Mouse (Mus musculus) 3T3-L1 (cell line): ENCODE measurements at regions not wholly inside any gene's neighbourhood (a gene's known extent, or its start where the extent isn't known, plus 50 kb on each side); places are given as distances from the start of the nearest gene placed in this dataset.

ENCODE experiments used
- DNase-seq: peaks from one replicate; pipeline ENCODE4 v3.0.0-alpha.2; 2015; ENCODE audit warnings: low read depth, low spot score

DNA sequence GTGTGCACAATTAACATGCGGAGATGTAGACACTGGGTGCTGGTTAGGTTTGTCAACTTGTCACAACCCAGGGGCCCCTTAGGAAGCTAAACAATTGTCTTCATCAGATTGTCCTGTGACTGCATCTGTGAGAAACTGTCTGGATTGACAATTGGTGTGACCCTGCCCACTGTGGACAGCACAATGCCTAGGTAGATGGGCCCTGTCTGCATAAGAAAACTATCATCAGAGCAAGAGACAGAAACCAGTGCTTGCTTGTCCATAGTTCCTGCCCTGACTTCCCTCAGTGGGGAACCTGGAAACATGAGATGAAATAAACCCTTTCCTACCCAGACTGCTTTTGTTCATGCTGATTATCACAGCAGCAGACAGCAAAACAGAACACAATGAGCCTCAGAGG is 63.5 kb upstream of the Tyw5 start:
- DNase-seq = no peak

DNA sequence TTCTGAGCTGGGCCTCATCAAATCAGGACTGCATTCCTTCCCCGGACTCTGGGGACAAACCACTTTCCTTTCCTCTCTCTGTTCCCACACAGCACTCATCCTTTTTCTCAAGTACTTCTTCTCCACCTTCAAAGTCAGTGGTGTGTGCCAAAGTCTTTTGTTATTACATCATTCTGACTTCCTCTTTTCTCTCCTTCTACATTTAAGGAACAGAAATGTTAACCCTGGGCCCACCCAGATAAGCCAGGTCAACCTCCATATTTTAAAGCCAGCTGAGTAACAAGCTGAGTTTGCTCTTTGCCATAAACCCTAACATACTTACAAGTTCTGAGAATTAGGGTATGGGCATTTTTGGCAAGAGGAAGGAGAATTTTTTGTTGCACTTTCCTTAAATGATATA is 65.3 kb upstream of the Tyw5 start:
- no peak for DNase-seq

DNA sequence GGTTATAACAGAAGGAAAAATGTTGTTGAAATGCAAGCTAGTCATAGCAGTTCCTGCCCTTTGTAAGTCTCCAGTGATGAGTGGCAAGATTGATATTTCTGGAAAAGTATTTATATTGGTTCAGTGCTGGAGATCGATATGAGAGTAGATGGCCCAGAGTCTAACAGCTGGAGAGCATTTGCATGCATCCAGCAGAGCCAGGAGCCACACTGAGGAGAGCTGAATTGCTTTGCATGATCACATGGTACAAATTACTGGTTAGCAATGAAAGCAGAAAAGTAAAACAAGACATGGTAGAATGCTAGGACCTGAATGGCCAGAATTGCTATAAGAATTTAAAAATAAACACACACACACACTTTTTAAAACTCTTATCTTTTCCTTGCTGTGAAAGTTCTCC is 70.8 kb upstream of the Tyw5 start:
- DNase-seq = no peak

DNA sequence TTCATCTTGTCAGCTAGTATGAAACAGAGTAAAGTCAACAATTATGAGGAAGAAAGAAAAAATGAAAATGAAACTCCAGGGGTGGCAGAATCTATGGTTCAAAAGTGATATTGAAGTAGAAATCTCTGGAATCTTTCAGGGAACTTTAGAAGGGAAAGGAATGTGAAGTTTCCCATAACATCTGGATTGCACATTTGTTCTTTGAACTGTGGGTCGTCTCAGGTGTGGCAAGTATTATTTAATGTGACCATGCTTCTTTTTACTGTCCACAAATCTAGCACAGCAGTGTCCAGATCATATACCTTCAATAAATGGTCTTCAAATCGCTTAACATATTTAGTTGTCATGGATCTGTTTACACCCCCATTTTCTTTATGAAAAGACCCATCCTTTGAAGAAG is 71.2 kb upstream of the Tyw5 start:
- no peak for DNase-seq

DNA sequence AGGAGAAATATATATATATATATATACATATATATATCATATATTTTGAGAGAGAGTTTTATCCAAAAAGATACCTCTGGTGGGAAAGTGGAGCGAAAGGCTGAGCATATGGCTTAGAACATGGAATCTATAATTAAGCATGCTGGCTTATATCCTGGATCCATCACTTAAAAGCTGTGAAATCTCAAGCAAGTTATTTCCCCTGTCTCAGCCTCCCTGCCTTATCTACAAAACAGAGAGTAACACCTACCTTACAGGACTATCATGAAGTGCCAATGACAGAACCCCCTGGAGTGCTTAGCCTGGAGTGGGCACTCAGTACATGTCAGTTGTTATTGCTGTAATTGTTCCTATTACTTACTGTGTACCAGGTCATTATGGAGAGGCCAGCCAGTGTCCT is 71.9 kb upstream of the Tyw5 start:
- DNase-seq = no peak

GRCm38 (mm10) chr1:57479566-57479965 is 72.7 kb upstream of the Tyw5 start:
- DNase-seq = no peak

DNA sequence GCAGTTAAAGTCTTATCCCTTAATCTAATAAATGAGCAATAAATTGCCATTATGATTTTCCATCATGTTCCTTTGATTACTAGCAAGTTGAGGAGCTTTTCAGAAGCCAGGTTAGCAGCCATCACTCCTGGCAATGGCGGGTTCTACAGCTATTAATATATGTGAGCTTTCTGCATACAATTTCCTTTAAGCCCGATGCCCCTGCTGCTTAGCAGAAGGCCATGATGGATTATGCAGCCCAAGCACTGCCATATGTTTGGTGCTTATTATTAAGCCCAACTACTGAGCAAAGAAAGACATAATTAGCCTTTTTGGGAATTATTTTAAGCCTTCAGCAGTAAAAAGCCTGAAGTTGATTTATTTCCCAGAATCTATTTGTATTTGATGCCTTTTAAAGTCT is 82.3 kb upstream of the Tyw5 start:
- no peak for DNase-seq

- no peak for DNase-seq
These were observed 82.7 kb upstream of the Tyw5 start for GRCm38 (mm10) chr1:57489588-57489987.

GRCm38 (mm10) chr1:57490021-57490420 is 83.1 kb upstream of the Tyw5 start:
- DNase-seq = no peak

- no peak for DNase-seq
These were observed 85.8 kb upstream of the Tyw5 start for GRCm38 (mm10) chr1:57492696-57493095.

- peak; percentile 77 for DNase-seq
These were observed 90.7 kb upstream of the Tyw5 start for GRCm38 (mm10) chr1:57497489-57498037.

DNA sequence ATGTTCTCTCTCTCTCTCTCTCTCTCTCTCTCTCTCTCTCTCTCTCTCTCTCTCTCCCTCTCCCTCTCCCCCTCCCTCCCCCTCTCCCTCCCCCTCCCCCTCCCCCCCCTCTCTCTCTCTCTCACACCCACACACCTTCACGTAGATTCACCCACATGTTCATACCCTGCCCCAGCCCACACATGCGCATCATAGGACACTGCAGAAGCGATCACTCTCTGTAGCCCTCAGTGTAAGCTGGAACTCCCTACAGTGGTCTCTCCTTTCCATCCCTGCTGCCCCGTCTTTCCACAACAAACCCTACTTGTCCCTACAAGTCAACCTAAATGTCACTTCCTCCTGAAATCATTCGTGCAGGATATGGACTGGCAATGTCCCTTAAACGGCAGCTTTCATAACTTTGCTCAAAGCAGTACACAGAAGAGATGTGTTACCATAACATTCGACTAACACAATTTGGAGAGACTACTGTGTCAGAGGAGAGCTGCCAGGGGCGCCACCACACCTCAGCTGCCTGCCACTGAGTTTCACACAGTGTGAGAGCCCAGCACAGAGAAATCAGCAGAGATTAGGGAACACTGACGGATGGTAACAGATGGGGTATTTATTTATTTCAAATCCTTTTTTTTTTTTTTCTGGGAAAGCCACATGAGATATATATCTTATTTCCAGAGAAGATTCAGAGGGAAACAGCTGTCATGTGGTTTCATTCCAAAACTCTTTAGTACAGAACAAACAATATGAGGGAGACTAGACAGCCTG is 103.6 kb upstream of the Tyw5 start:
- no peak for DNase-seq

GRCm38 (mm10) chr1:57511902-57512301 is 105.0 kb upstream of the Tyw5 start:
- no peak for DNase-seq

DNA sequence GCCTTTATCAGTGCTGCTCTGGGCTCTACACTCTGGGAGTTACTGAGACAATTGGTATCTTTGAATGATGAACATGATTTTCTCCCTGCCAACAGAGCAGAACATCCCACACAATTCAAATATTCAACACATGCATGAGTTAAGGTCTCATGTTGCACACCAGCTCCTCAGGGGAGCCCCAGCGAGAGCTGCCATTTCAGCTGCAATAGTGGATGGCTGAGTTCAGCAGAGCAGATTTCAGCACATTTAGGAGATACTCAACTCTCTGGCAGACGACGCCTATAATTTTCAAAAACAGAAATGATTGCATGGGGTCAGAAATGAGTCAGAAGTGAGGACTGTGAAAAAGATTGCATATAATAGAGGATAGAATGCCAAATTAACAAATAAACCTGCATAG is 105.6 kb upstream of the Tyw5 start:
- DNase-seq = no peak

GRCm38 (mm10) chr1:57525965-57526364 is 119.1 kb upstream of the Tyw5 start:
- no peak for DNase-seq

DNA sequence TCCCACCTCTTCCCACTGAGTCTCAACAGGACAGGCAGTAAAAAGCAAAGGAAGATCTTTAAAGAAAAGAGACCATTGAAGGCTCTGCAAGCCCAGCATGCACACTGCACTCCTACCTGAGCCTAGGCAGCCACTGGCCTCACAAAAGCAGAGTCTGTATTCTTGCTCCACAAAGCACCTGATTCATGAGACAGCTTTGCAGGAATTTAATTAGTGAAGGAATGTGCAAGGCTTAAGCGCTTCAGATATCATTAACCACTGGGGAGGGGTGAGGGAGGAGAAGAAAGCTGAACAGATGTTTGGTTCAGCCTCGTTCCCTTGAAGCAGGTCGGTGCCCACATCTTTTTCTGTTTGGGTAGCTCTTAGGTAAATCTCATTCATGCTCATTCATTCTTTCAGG is 121.8 kb upstream of the Tyw5 start:
- DNase-seq = no peak

DNA sequence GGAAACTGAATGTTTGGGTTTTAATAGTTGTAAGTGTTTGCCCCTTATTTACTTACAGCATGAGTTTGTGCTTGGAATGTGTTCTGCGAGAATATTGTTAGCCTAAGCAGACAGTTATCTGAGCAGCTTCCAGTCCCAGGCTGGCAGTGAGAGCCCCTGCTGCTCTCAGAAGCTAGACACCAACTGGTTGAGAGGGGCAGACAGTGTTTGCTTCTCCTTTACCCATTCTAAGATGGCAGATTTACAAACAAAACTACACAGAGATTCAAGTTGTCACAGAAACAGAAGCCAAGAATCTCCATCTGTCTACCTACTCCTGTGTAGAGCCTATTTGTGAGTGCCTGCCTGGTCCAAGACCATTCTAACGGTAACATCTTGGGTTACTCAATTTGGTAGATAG is 122.4 kb upstream of the Tyw5 start:
- no peak for DNase-seq

GRCm38 (mm10) chr1:57537369-57537768 is 130.5 kb upstream of the Tyw5 start:
- no peak for DNase-seq

DNA sequence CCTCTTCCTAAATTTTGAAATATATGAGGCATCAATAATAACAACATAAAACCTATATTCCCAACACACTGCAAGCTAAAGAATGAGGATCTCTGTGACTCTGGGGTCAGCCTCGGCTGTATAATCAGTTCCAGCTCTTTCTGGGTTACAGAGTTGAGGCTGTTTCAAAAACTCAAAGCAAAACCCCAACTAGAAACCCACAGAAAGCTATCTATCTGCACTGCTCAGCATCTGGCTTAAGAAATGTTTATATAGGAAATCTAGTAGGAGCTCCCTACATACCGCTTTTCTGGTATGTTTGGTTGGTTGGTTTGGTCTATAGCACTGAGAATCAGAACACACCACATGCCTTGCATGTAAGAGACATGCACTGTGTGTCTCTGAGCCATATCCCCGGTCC is 137.8 kb upstream of the Tyw5 start:
- DNase-seq = no peak

DNA sequence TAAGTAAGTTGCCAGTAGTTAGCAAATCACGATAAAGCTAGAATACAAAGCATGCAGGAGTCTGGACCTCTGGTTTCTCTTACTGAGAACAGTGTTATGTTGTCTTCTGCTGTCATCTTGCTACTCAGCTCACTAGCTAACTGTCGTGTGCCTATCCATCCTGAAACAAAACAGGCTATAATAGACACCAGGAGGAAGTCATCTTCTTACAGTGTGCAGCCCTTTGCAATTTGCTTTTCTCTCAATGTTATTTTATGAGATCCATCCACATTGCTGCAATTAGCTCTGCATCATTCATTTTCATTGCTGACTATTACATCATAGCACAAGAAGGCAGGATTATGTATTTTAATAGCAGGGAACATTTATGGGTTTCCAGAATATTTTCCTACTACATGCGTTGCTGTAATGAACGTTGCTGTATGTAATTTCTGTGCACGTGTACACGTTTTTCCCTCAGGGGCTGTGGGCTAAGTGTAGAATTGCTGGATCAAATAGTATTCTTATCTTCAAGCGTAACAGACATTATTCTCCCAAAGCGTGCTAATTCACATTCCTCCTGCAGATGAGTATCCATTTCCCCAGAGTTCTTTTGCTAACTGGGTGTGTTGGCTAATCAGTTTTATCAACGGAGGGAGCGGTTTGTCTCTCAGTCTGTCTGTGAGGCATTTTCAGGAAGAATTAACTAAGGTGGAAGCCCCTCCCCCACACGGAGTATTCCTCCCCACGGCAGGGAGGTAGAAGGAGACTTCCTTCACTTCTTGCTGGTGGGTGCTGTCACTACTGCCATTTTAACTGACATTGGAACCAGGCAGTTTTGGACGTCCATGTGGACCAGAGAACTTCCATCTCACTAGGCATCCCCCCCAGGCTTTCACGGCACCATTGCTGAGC is 139.1 kb upstream of the Tyw5 start:
- no peak for DNase-seq

DNA sequence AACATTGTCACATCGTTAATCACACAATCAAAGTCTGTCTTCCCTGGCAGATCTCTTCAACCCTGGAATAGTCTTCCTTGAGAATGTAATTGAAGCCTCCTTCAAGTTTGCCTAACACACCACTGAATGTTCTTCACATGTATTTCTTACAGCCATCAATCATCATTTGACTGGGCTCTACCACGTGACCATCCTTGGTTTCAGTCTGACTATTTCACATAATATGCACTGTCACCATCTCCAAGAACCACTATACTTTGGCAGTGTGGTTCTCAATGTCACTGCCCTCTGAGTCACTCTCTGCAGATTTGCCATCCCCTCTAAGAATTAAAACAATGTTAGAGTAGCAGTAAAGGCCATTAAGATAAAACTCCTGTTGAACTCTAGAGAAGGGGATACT is 154.6 kb upstream of the Tyw5 start:
- peak; percentile 61 for DNase-seq

DNA sequence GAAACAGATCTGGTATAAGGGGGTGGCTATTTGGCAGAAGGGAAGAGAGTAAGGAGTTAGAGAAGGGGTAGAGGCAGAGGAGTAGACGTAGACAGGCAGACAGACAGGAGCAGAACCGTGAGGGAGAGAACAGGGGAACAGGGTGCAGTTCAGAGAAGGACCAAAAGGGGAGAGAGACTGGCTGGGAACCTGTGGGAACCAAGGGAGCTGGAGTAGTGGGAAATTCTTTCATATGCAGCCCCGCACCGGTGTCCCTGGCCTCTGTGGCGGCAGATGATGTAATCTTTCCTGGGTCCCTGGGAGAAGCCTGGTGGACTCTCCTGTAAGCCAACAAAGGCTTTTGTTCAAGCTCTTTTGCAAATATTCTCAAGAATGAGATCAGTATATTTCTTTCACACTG is 157.8 kb upstream of the Tyw5 start:
- no peak for DNase-seq

GRCm38 (mm10) chr1:57572097-57572496 is 165.2 kb upstream of the Tyw5 start:
- no peak for DNase-seq
